Comparison of ENCODE assay signal across 26 mouse cellular contexts in genomic region chr3:109335470-109335869, GRCm38 (mm10).
"Had no signal": no experiment of that assay in that cellular context is flagged by ENCODE, and none has a peak within 500 bp of the region (broad histone marks: within the 10 kb centered on the region; RNA-seq: fewer than 3 reads in every experiment).

No protein-coding gene starts in this region.

- H3K4me2 ChIP-seq: heart, embryonic 13.5 days; heart, embryonic 15.5 days; hindbrain, embryonic 13.5 days; hindbrain, embryonic 15.5 days; limb, embryonic 12.5 days; liver, embryonic 11.5 days; liver, embryonic 13.5 days had no signal

- ATAC-seq: hindbrain, postnatal 0 days; intestine, embryonic 16.5 days had no signal

- H3K9me3 ChIP-seq: heart, embryonic 13.5 days; heart, embryonic 15.5 days; hindbrain, embryonic 13.5 days; hindbrain, embryonic 15.5 days; limb, embryonic 10.5 days; limb, embryonic 12.5 days; liver, embryonic 13.5 days had no signal

- H3K4me3 ChIP-seq: gastrocnemius, adult 2 months; heart, adult 2 months; heart, embryonic 13.5 days; heart, embryonic 15.5 days; hindbrain, embryonic 13.5 days; hindbrain, embryonic 15.5 days; layer of hippocampus, adult 2 months; left cerebral cortex, adult 2 months; limb, embryonic 10.5 days; limb, embryonic 12.5 days; liver, embryonic 13.5 days had no signal

- H3K27ac ChIP-seq: gastrocnemius, adult 2 months; heart, adult 2 months; heart, embryonic 13.5 days; heart, embryonic 15.5 days; hindbrain, embryonic 13.5 days; hindbrain, embryonic 15.5 days; hindbrain, postnatal 0 days; layer of hippocampus, adult 2 months; left cerebral cortex, adult 2 months; limb, embryonic 10.5 days; limb, embryonic 12.5 days; liver, embryonic 13.5 days had no signal

- H3K9ac ChIP-seq: heart, embryonic 13.5 days; heart, embryonic 15.5 days; hindbrain, embryonic 13.5 days; hindbrain, embryonic 15.5 days; limb, embryonic 12.5 days; liver, embryonic 13.5 days had no signal

- DNase-seq: gastrocnemius, adult 2 months; gastrocnemius, postnatal 10 days; gastrocnemius, postnatal 25 days; heart, adult 11 months; heart, adult 2 months; heart, postnatal 14 days; heart, postnatal 36 days; kidney, adult 11 months; kidney, adult 2 months; kidney, adult 9 months; kidney, postnatal 10 days; kidney, postnatal 25 days; kidney, postnatal 4 days; liver; liver, embryonic 13.5 days had no signal

- H3K27me3 ChIP-seq: heart, embryonic 13.5 days; heart, embryonic 15.5 days; hindbrain, embryonic 13.5 days; hindbrain, embryonic 15.5 days; limb, embryonic 12.5 days had no signal

- H3K36me3 ChIP-seq: heart, embryonic 13.5 days; heart, embryonic 15.5 days; hindbrain, embryonic 13.5 days; hindbrain, embryonic 15.5 days; limb, embryonic 10.5 days; limb, embryonic 12.5 days; liver, embryonic 13.5 days had no signal

- H3K4me1 ChIP-seq: heart, embryonic 13.5 days; heart, embryonic 15.5 days; limb, embryonic 12.5 days had no signal
